Mouse (Mus musculus) limb, embryonic 15.5 days (tissue): ENCODE data around the gene Plpp3. TPM values are rescaled to one million over a fixed set of nuclear protein-coding genes. Genes with fewer than 3 reads are reported as not detected.

Experiments
- ATAC-seq: fragments of 200-750 bp; cut with Nextera tagmentation; 2 replicates; pipeline ENCODE4 v1.8.0; 2017; ENCODE audit warnings: low read depth, moderate TSS enrichment; ENCODE audit not compliant: insufficient number of reproducible peaks, low FRiP score, low TSS enrichment
- H3K27ac ChIP-seq: fragments of 300-500 bp; sonication (generic); 2 replicates; pipeline ENCODE4 v1.5.1; 2015; ENCODE audit warnings: moderate library complexity, mild to moderate bottlenecking, inconsistent platforms
- H3K27me3 ChIP-seq: fragments of 300-500 bp; sonication (generic); 2 replicates; pipeline ENCODE4 v1.6.1; 2015; ENCODE audit warnings: inconsistent platforms
- H3K36me3 ChIP-seq: fragments of 300-500 bp; sonication (generic); 2 replicates; pipeline ENCODE4 v1.6.1; 2015; ENCODE audit warnings: inconsistent platforms
- H3K4me1 ChIP-seq: fragments of 300-500 bp; sonication (generic); 2 replicates; pipeline ENCODE4 v1.6.1; 2015; ENCODE audit warnings: inconsistent platforms
- H3K4me2 ChIP-seq: fragments of 300-500 bp; sonication (generic); 2 replicates; pipeline ENCODE4 v1.6.1; 2015; ENCODE audit warnings: mild to moderate bottlenecking, inconsistent platforms
- H3K4me3 ChIP-seq: fragments of 300-500 bp; sonication (generic); 2 replicates; pipeline ENCODE4 v1.5.1; 2015; ENCODE audit warnings: mild to moderate bottlenecking, inconsistent platforms
- H3K9ac ChIP-seq: fragments of 300-500 bp; sonication (generic); 2 replicates; pipeline ENCODE4 v1.6.1; 2015; ENCODE audit warnings: inconsistent platforms
- H3K9me3 ChIP-seq: fragments of 300-500 bp; sonication (generic); 2 replicates; pipeline ENCODE4 v1.6.1; 2016; ENCODE audit warnings: inconsistent platforms
- WGBS: fragments of 180-500 bp; shearing (Covaris S2); methylation state at CpG from one replicate; pipeline ENCODE4 v1.1.7; 2015; 5-methylcytosine and 5-hydroxymethylcytosine counted together
- polyA plus RNA-seq: library from polyadenylated mRNA; unstranded; fragments of >200 nt; fragmentation: Nextera tagmentation; extraction: Ambion mirVana; gene quantifications from 2 replicates; pipeline ENCODE4 v1.2.1, GENCODE M21; 2015

The Plpp3 gene
- polyA plus RNA-seq, 1 experiment from 2014 or later, result 143 TPM

DNA sequence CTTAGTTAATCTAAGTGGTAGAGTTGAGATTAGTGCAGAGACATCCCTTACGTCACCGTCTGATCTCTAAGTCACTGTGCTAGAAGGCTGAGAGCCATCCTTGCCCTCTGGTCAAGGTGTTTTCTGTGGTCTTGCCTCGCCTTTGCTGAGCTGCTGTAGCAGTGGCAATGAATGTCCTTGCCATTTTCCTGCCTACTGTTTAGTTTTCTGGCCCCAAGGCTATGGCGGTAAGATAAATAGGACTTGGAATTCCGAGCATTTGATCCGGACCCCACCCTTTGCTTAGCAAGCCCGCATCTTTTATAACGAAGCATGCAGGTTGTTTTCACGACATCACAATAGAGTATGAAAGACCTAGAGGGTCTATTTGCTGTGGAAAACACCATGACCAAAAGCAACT lies 38.1 kb downstream of the Plpp3 start:
- H3K27me3 ChIP-seq, result no peaks in the 10 kb centered on the region
- peaks cover 45% of the 10 kb centered on the region for H3K36me3 ChIP-seq
- 68% methylated on average over 9 of the region's 9 CpGs for WGBS
- ATAC-seq, result no peak
- H3K4me1 ChIP-seq, result peaks cover 64% of the 10 kb centered on the region
- H3K27ac ChIP-seq, result peak overlapping the region; percentile 1; the same call in 1 of the 2 replicates
- no peak overlapping the region for H3K4me3 ChIP-seq
- no peak overlapping the region for H3K9ac ChIP-seq
- H3K4me2 ChIP-seq, result no peak overlapping the region
- H3K9me3 ChIP-seq, result no peaks in the 10 kb centered on the region

DNA sequence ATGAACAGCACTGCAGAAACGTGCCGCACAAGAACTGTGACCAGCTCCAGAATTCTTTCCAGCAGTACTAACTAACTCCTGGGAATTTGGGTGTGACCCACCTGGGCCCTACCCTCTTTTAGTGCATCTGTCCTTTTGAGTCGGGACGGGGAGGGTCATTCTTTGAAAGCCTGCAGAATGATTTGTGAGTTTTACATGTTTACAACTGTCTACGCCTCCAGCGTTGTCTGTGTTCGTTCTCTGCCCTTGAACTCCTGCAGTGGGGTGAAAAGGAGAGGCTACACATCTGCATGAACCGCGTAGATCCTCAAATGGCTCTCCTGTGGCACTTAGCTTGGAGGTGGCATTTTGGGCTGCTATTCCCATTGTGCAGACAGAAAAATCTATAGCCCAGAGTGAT lies 39.0 kb downstream of the Plpp3 start:
- Histone ChIP-seq H3K9ac (no peak overlapping the region), H3K27ac (peak overlapping the region; percentile 22), H3K36me3 (peaks cover 45% of the 10 kb centered on the region), H3K27me3 (no peaks in the 10 kb centered on the region), H3K4me1 (peaks cover 64% of the 10 kb centered on the region), H3K9me3 (no peaks in the 10 kb centered on the region), H3K4me3 (no peak overlapping the region), H3K4me2 (no peak overlapping the region)
- no peak for ATAC-seq
- 57% methylated on average over 9 of the region's 9 CpGs for WGBS

DNA sequence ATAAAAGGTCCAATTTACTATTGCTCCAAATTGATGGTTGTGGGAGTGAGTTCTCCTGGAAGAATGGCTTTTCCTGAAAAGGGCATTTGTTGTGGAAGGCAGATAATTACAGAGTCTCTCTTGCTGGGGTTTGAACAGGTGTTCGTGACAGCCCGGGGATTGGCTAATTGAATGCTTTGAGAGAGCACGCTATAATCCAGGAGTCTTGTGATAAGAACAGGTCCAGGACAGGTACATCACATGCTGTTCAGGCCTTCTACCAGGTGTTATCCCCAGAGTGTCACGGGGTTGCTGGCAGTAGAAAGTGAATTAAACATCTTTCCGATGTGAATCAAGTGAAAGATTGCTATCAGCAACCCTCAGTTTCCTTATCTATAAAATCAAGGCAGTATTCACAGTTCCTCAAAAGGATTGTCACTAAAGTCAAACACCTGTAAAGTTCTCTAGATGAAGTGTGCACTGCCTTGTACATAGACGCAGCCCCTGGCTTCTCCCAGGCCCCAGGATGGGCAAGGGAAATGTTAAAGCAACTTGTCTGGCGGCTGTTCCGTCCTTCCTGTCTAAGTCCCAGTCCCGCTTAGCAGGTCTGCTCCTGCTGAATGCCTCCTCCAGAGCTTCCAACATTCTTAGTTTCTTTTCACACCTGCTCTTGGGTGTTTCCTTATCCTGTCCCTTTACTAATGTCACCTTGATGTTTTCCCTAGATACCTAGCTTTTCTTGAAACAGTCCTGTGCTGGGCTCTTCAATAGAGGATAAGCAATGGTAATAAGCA lies 40.0 kb downstream of the Plpp3 start:
- H3K9ac ChIP-seq, result no peak overlapping the region
- no peaks in the 10 kb centered on the region for H3K9me3 ChIP-seq
- H3K4me2 ChIP-seq, result no peak overlapping the region
- H3K4me3 ChIP-seq, result no peak overlapping the region
- peaks cover 45% of the 10 kb centered on the region for H3K36me3 ChIP-seq
- no peak overlapping the region for H3K27ac ChIP-seq
- no peaks in the 10 kb centered on the region for H3K27me3 ChIP-seq
- ATAC-seq, result no peak
- peaks cover 62% of the 10 kb centered on the region for H3K4me1 ChIP-seq
- 68% methylated on average over 9 of the region's 9 CpGs for WGBS

DNA sequence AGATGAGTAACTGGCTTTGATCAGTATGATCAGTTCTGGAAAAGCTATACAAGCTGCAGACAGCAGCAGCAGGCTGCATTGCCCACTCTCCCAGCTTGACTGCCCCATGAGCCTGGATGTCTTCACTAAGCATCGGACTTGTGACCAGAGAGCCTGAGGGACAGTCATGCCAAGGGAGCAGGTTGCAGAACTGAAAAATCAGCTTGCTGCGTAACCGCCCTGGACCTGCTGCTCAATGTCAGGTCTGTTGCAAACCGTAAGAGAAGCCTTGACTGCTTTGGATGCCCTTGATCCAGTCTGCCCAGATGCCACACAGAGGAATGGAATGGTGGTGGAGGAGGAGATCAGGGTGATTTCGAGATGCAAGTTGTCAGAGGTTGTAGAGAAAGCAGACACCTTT lies 41.5 kb downstream of the Plpp3 start:
- H3K4me3 ChIP-seq, result no peak overlapping the region
- no peak for ATAC-seq

DNA sequence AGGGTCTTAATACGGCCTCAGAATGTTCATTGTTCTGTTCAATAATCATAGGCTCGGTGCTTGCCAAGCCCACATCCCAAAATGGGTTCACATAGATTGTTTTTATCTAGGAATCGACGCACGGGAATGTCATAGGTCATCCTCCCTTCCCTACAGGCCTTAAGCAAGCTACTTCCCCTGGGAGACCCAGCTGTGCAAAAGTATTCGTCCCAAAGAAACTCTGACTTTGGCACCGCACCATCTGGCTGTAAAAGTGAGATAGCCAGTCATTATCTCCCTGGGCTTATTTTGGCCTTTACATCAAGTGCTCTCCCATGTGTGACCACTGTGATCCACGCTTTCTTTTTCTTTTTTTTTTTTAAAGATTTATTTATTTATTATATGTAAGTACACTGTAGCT lies 42.2 kb downstream of the Plpp3 start:
- H3K27me3 ChIP-seq, result no peaks in the 10 kb centered on the region
- peaks cover 45% of the 10 kb centered on the region for H3K36me3 ChIP-seq
- no peaks in the 10 kb centered on the region for H3K9me3 ChIP-seq
- H3K4me2 ChIP-seq, result no peak overlapping the region
- 74% methylated on average over 8 of the region's 8 CpGs for WGBS
- H3K27ac ChIP-seq, result 0 out of 2 replicates have a peak overlapping the region, but pooled peaks have one; percentile 14
- H3K4me1 ChIP-seq, result peaks cover 79% of the 10 kb centered on the region
- no peak overlapping the region for H3K9ac ChIP-seq
- no peak overlapping the region for H3K4me3 ChIP-seq
- ATAC-seq, result no peak

More for the DNA sequence above, 41.5 kb downstream of the Plpp3 start:
- Histone ChIP-seq H3K27me3 (no peaks in the 10 kb centered on the region), H3K36me3 (peaks cover 45% of the 10 kb centered on the region), H3K4me2 (no peak overlapping the region), H3K9me3 (no peaks in the 10 kb centered on the region), H3K4me1 (peaks cover 73% of the 10 kb centered on the region), H3K27ac (peak overlapping the region; percentile 57; the same call in 1 of the 2 replicates), H3K9ac (no peak overlapping the region)
- 68% methylated on average over 5 of the region's 5 CpGs for WGBS

DNA sequence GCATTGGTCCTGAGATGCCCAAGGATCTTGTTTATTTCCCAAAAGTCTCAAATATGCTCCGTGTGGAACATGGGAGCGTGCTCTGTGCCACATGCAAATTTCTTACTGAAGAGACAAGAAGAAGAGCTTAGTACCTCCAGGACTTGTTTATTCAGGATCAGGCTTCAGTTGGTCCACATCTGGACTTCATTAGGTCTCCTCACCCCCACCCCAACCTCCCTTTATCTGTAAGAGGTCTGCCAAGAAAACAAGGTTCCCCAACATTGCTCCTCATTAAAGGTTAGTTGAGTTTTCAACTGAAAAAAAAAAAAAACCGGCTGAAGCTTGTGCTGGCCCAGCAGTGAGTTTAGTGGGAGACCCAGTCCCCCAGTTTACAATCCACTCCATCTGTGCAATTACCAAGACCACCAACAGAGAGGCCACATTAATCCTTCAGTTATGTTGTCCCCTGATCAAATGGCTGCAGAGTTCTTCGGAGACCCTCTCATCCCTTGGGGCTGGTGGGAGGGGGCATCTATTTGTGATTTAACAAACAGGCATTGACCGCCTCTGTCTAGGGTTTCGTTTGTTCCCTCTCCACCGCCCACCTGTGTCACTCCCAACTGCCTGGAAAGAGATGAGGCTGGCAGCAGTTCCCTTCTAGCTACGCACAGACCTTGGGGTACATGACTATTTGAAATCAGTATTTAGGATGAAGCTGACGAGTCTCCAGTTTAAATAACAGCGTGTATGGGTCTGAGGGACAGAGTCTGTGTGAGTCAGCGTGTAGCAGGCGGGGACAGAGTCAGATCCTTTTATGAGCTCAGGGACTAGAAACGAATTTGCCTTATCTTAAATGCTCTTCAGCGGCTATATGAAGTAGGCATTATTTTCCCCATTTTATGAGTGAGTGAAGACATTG lies 43.7 kb downstream of the Plpp3 start:
- H3K9me3 ChIP-seq, result no peaks in the 10 kb centered on the region
- H3K9ac ChIP-seq, result no peak overlapping the region
- H3K27ac ChIP-seq, result 0 out of 2 replicates have a peak overlapping the region, but pooled peaks have one; percentile 3
- 26% methylated on average over 14 of the region's 14 CpGs for WGBS
- H3K4me1 ChIP-seq, result peaks cover 85% of the 10 kb centered on the region
- ATAC-seq, result no peak
- H3K4me2 ChIP-seq, result no peak overlapping the region
- no peaks in the 10 kb centered on the region for H3K27me3 ChIP-seq
- peaks cover 31% of the 10 kb centered on the region for H3K36me3 ChIP-seq
- H3K4me3 ChIP-seq, result no peak overlapping the region

DNA sequence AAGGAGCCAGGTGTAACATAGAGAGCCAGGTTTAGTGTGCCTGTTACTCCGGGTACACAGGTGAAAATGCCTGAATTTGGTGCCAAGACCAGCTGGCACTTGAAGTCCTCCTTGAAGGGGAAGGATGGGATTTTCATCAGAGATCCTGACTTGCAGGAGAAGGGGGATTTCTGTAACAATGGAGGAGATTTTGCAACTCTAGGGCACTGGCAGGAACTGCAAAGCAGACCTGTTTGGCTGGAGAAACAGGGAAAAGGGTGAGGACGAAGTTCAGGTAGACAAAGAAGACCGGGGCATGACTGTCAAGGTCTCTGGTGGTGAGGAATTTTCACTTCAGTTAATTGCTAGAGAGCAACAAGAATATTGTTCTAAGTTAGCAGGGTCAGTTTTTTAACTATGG lies 45.3 kb downstream of the Plpp3 start:
- ATAC-seq, result no peak
- no peaks in the 10 kb centered on the region for H3K27me3 ChIP-seq
- no peak overlapping the region for H3K4me3 ChIP-seq
- WGBS, result 78% methylated on average over 3 of the region's 3 CpGs
- H3K27ac ChIP-seq, result peak overlapping the region; percentile 33; the same call in 1 of the 2 replicates
- H3K4me2 ChIP-seq, result no peak overlapping the region
- H3K9me3 ChIP-seq, result no peaks in the 10 kb centered on the region
- peaks cover 19% of the 10 kb centered on the region for H3K36me3 ChIP-seq
- peaks cover 92% of the 10 kb centered on the region for H3K4me1 ChIP-seq
- H3K9ac ChIP-seq, result no peak overlapping the region

DNA sequence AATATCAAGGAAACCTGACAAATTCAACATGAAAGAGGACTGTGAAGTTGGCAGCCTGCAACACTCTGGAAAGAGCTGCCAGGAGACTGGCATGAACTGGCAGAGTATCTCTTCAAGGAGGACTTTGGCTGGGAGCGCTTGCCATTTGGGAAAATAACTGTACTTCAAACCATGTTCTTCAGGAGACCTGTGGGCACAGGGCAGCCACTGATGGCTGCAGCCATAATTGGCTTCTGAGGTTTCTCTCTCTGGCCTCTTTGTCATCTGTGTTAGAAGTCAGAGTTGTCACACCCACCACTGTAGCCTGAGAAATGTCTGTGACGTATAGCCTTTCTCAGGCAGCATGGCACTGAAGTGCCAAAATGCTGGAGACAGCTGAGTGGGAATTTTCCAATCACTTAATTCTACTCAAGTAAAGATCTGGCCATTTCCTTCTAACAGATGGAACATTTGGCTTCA lies 46.2 kb downstream of the Plpp3 start:
- no peak overlapping the region for H3K4me2 ChIP-seq
- H3K27me3 ChIP-seq, result no peaks in the 10 kb centered on the region
- H3K27ac ChIP-seq, result peak overlapping the region; percentile 44
- H3K9me3 ChIP-seq, result no peaks in the 10 kb centered on the region
- peaks cover 14% of the 10 kb centered on the region for H3K36me3 ChIP-seq
- H3K4me1 ChIP-seq, result peaks cover 86% of the 10 kb centered on the region
- 68% methylated on average over 2 of the region's 2 CpGs for WGBS
- H3K9ac ChIP-seq, result no peak overlapping the region
- no peak overlapping the region for H3K4me3 ChIP-seq
- ATAC-seq, result no peak

DNA sequence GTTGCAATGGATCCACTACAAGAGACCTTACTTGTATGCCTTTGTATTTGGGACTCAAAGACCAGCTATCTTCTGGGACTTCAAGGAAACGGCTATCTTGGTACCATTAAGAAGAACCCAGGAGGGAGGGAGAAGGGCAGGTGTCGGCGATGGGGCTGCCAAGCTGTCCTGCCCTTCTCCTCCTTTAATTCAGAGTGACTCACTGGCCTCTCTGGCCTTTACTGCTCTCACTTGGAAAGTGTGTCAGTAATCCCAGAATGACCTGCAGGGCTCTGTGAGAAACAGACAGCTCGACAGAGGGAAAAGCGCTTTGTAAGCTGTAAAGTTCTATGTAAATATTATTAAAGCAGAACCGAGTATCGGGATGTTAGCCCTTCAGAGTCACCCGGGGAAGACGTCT lies 46.9 kb downstream of the Plpp3 start:
- Histone ChIP-seq H3K27ac (peak overlapping the region; percentile 83), H3K4me1 (peaks cover 78% of the 10 kb centered on the region), H3K4me2 (no peak overlapping the region), H3K27me3 (no peaks in the 10 kb centered on the region), H3K36me3 (peaks cover 14% of the 10 kb centered on the region), H3K9ac (no peak overlapping the region), H3K4me3 (no peak overlapping the region), H3K9me3 (no peaks in the 10 kb centered on the region)
- ATAC-seq, result no peak
- 38% methylated on average over 9 of the region's 9 CpGs for WGBS

DNA sequence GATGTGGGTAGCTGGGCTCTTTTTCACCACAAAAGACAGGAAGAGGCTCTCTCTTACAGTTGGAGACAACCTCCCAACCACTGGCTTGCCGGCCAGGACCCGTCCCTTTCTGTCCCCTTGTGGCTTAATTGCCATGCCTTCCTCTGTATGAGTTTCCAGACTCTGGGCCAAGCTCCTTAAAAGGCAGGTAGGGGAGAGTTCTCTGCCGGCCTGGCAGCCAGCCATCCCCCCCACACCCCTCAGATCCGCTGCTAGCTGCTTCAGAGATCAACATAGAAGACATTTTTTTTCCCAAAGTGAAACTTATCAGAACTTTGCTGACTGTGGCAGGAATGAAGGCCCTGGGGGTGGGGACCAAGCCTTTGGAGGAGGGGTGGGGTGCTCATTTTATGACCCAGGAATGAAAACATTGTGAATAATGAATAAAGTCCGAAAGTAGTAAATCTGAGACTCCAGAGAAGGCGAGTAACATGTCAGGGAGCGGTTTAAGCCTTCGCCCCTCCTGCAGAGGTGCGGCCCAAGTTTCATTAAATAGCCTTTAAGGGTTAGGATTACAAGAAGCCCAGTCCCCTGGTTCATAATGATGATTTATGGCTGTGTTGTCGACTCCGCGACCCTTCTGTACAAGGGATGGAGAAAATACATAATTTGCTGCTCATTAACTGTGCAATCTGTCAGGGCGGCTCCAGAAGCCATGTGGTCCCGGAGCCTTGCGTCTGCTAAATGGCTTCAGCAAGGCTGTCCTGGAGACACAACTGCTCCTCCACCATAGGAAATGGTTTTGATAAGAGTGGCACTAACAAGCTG lies 48.1 kb downstream of the Plpp3 start:
- ATAC-seq, result peak; percentile 66
- Histone ChIP-seq H3K4me1 (peaks cover 77% of the 10 kb centered on the region), H3K9me3 (no peaks in the 10 kb centered on the region), H3K4me3 (no peak overlapping the region), H3K9ac (no peak overlapping the region), H3K27me3 (no peaks in the 10 kb centered on the region), H3K27ac (peak overlapping the region; percentile 83), H3K36me3 (peaks cover 23% of the 10 kb centered on the region), H3K4me2 (peak overlapping the region; percentile 30)
- WGBS, result 15% methylated on average over 15 of the region's 15 CpGs

DNA sequence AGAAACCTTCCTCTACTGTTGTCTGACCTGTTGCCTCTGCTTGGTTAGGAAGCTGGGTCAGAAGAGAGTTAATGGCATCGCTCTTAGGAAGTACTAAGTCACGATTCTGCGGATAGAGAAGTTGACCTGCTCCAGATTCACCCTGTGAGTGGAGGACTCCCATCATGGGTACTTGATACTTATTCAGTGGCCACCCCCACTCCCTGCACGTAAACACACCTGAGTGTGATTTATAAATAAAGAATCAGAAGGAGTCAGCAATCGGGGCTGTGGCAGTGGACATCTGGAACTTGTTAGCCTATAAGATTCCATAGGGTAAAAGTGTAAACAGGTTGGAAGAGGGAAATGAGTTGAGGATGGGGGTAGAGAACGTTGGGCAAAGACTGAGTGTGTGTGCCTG lies 49.0 kb downstream of the Plpp3 start:
- H3K9ac ChIP-seq, result no peak overlapping the region
- no peak for ATAC-seq
- no peak overlapping the region for H3K4me3 ChIP-seq
- WGBS, result 32% methylated on average over 6 of the region's 6 CpGs
- peak overlapping the region; percentile 83 for H3K27ac ChIP-seq
- no peak overlapping the region for H3K4me2 ChIP-seq
- peaks cover 31% of the 10 kb centered on the region for H3K36me3 ChIP-seq
- no peaks in the 10 kb centered on the region for H3K9me3 ChIP-seq
- H3K27me3 ChIP-seq, result no peaks in the 10 kb centered on the region
- peaks cover 68% of the 10 kb centered on the region for H3K4me1 ChIP-seq
